Mouse (Mus musculus): Measurements from ENCODE around the gene Ggt5.

Ggt5 gene

DNA sequence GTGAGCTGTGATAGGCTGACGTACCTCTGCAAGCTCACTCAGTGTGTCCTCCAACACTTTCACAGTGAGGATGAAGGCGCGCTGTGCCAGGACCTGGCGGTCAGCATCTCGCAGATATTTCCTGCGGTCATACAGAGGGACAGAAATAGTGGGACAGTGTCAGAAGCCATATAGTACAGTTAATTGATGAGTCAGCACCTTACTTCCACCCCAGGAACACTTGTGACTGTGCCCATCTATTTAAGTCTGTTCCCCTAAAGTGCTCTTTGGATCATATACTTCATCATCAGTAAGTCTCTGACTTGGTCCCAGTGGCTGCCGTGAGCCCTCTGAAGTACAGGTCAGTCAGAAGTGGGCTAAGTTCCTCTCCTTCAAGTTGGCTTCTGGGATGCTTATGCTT is 68.6 kb downstream of the Ggt5 start:
- no peak for DNase-seq

GRCm38 (mm10) chr10:75661381-75661780 is 72.2 kb downstream of the Ggt5 start:
- no peak for DNase-seq

GRCm38 (mm10) chr10:75661876-75662275 is 72.7 kb downstream of the Ggt5 start:
- DNase-seq: no peak

DNA sequence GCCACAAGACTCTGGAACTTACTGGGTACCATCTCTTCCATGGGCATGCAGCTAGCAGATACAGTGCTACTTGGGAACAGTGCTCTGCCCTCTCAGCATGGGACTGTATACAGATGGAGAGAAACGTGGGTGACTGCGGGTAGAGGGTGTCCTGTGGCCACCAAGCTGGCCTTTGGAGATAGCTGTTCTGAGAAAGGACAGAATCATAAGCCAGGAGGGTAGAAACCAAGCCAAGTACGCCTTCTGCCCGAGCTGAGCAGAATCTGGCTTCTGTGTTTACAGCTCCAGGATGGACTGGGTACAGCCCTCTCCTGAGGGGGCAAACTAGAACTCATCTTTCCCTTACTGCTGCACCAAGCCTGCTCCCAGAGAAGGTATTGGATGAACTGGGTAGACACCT is 73.4 kb downstream of the Ggt5 start:
- no peak for DNase-seq

DNA sequence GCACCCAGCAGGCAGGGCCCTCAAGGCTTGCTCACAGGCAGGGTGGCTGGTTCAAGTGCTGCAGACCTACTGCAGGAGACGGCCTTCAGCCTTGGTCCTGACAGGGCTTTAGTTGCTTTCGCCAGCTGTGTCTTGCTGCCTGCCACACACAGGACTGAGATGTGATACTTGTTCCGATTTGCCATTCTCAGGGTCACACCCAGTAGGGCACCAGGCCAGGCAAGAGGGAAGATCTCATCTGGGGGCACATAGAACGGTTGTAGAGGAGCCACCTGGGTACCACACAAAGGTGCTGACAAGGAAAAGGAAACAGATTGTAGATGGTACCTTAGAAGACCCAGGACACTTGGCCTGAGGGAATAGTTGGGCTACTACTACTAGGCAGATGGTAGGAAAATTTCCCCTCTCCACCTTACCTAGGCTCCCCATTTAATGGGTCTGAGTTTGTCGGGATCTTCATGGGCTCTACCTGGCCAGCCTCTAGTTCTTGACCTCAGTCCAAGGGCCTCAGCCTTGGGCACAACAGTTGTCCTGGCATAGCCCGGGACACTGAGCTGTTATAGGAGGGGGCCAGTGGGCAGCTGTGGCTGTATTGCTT is 75.6 kb downstream of the Ggt5 start:
- no peak for DNase-seq

GRCm38 (mm10) chr10:75666451-75667030 is 77.4 kb downstream of the Ggt5 start:
- DNase-seq: no peak

All from lung, postnatal 36 days (tissue).